Mouse (Mus musculus): ENCODE measurements at regions not wholly inside any gene's neighbourhood (a gene's known extent, or its start where the extent isn't known, plus 50 kb on each side); places are given as distances from the start of the nearest gene placed in this dataset.

DNA sequence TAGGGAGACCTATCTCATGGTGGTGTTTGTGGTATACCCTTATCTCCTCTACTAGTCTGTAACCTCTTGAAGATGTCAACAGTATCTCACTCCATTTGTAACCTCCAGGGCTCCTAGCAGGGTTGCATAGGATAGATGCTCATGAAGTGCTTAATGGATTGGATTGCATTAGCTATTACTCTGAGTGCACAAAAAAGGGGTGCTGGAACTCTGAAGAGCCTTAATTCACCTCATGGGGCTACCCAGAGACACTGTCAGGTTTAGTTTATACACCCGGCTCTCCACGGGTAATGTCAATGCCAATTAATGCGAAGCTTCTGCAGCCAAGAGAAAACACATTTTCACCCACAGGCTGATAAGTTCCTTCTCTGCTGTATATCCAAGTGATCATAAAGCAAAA is 364.3 kb upstream of the Tmpo start:
- Histone ChIP-seq H3K4me1 (ENCODE audit: control insufficient read depth, insufficient read depth, insufficient read length, low read length) (no peaks in the 10 kb centered on the region), H3K4me3 (ENCODE audit: insufficient read depth, low read depth, low read length) (no peak overlapping the region), H3K27ac (replicated peaks; ENCODE audit: low read depth, low read length) (no peak overlapping the region)

DNA sequence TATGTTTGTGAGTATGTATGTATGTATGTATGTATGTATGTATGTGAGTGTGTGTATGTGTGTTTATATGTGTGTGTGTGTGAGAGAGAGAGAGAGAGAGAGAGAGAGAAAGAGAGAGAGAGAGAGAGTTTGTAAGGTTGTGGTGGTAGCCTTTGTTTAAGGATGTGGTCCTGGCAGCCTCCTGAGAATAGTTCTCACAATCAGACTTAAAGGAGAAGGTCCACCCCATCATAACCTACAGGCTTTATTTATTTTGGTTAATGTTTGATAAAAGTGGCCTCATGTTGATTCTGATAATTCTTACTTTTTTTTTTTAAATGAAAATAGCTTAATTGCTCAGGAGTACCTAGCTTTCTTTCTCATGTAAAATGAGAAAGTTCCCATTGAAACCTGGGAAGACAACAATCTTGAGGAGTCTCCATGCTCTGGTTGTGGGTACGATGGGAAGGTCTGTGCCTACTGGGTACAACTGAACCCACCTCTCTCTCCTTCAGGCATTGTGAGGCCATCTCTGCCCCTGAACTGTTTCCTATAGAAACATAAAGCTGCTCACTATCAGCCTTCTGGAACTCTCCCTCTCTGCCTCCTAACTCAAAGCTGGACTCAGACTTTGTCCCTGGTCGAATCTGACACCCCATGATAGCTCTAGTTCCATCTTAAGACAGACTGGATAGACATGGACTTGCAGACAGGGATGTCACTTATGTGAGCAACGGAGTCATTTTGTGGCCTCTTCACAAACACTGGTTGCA is 362.2 kb upstream of the Tmpo start:
- H3K27ac ChIP-seq (replicated peaks; ENCODE audit: low read depth, low read length) = no peak overlapping the region
- no peaks in the 10 kb centered on the region for H3K4me1 ChIP-seq (ENCODE audit: control insufficient read depth, insufficient read depth, insufficient read length, low read length)
- no peak overlapping the region for H3K4me3 ChIP-seq (ENCODE audit: insufficient read depth, low read depth, low read length)

DNA sequence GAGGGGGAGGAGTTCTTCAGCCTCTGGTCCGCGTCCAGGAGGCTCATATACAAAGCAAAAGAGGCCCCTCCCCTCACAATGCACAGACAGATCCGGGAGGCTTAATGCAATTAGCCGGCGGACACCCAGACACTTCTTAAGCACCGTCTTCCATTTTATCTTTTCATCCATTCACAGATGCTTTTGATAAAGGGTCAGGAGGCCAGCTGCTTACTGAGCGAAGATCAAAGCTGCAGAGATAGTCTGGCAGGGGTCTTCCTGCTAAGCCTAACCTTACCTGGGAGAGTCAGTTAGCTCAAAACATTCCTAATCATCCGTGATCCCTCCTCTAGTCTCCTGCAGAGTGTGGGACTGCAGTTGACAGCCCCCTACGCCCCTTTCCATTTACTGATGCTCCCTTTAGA is 361.1 kb upstream of the Tmpo start:
- Histone ChIP-seq H3K4me1 (ENCODE audit: control insufficient read depth, insufficient read depth, insufficient read length, low read length) (no peaks in the 10 kb centered on the region), H3K27ac (replicated peaks; ENCODE audit: low read depth, low read length) (no peak overlapping the region), H3K4me3 (ENCODE audit: insufficient read depth, low read depth, low read length) (no peak overlapping the region)

DNA sequence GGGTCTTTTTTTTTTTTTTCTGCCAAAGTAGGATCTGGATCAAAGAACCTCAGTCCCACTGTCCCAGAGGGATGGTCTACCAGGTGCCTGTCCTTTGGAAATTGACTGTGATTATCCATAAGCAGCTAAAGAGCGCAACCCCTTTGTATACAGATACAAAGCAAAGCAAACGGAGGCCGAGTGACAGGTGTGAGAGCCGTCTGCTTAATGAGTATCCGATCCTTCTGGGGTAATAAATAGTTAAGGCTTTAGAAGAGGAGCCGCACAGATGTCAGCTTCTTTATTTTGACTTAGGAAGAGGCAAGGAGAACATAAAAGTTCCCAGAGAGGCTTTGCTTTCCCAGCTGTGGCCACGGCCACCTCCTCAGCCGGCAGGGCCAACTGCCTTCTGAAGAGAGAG is 356.1 kb upstream of the Tmpo start:
- no peaks in the 10 kb centered on the region for H3K4me1 ChIP-seq (ENCODE audit: control insufficient read depth, insufficient read depth, insufficient read length, low read length)
- H3K27ac ChIP-seq (replicated peaks; ENCODE audit: low read depth, low read length) = no peak overlapping the region
- no peak overlapping the region for H3K4me3 ChIP-seq (ENCODE audit: insufficient read depth, low read depth, low read length)

DNA sequence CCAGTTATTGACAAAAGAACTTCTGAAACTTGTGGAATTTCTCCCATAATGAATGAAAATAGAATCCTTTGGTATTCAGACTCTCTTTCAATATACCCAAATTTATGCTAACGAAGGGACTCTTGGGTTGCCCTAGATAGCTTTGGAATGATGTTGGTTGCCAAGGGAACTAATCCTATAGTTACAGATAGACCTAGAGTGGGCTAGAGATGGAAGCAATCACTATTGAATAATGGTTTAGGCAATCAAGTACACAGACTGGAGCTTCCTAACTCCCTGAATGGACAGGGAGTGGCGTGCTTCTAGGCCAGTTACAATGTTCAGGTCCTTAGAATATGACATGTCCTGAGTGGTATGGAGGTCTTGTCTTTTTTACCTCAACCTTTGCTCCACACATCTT is 354.3 kb upstream of the Tmpo start:
- Histone ChIP-seq H3K27ac (replicated peaks; ENCODE audit: low read depth, low read length) (no peak overlapping the region), H3K4me1 (ENCODE audit: control insufficient read depth, insufficient read depth, insufficient read length, low read length) (no peaks in the 10 kb centered on the region), H3K4me3 (ENCODE audit: insufficient read depth, low read depth, low read length) (no peak overlapping the region)

DNA sequence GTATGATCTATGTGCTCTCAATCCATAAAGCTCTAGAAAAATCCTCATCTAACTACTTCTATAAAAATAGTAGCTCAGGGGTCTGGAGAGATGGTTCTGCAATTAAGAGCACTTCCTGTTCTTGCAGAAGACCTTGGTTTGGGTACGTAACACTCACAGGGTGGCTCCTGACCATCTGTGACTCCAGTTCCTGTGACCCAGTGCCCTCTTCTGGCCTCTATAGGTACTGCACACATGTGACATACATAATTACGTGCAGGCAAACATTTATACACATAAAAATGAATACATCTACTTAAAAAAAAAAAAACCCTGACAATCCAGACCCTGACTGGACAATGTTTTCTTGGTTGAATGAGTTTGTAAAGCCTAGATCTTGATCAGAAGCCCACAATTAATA is 347.2 kb upstream of the Tmpo start:
- H3K27ac ChIP-seq (replicated peaks; ENCODE audit: low read depth, low read length) = no peak overlapping the region
- H3K4me3 ChIP-seq (ENCODE audit: insufficient read depth, low read depth, low read length) = no peak overlapping the region
- H3K4me1 ChIP-seq (ENCODE audit: control insufficient read depth, insufficient read depth, insufficient read length, low read length) = no peaks in the 10 kb centered on the region

DNA sequence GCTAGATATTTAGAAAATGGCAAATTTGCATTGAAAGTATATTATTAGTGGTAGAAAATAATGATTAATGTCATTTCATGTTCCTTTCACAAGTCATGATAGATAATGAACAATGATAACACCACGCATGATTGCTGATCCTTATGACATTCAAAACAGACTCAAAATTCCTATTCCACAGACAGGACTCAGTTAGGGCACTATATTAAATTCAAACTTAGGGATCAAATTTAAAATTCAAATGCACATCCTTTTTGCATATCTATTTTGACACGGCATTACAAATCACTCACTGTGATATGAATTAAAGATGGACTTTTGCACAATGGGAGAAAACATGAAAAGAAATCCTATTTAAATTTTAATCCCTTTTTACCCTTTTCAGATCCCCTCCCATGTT is 340.1 kb upstream of the Tmpo start:
- Histone ChIP-seq H3K4me3 (ENCODE audit: insufficient read depth, low read depth, low read length) (no peak overlapping the region), H3K4me1 (ENCODE audit: control insufficient read depth, insufficient read depth, insufficient read length, low read length) (no peaks in the 10 kb centered on the region), H3K27ac (replicated peaks; ENCODE audit: low read depth, low read length) (no peak overlapping the region)

DNA sequence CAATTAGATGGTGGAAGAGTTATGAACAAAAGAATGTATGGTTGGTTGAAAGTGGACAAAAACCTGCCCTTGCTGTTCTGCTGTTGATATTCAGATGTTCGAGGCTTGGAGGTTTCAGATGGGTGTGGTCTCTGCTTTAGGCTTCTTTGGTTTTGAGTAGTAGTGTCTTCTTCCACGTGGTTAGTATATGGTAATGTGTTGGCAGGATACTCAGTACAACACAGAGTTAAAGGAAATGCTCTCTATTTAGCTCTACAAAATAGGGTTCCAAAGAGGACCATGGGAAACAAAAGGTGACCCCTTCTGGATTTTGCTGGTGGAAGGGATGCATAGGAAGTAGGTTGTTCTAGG is 333.9 kb upstream of the Tmpo start:
- Histone ChIP-seq H3K27ac (replicated peaks; ENCODE audit: low read depth, low read length) (no peak overlapping the region), H3K4me3 (ENCODE audit: insufficient read depth, low read depth, low read length) (no peak overlapping the region), H3K4me1 (ENCODE audit: control insufficient read depth, insufficient read depth, insufficient read length, low read length) (no peaks in the 10 kb centered on the region)

DNA sequence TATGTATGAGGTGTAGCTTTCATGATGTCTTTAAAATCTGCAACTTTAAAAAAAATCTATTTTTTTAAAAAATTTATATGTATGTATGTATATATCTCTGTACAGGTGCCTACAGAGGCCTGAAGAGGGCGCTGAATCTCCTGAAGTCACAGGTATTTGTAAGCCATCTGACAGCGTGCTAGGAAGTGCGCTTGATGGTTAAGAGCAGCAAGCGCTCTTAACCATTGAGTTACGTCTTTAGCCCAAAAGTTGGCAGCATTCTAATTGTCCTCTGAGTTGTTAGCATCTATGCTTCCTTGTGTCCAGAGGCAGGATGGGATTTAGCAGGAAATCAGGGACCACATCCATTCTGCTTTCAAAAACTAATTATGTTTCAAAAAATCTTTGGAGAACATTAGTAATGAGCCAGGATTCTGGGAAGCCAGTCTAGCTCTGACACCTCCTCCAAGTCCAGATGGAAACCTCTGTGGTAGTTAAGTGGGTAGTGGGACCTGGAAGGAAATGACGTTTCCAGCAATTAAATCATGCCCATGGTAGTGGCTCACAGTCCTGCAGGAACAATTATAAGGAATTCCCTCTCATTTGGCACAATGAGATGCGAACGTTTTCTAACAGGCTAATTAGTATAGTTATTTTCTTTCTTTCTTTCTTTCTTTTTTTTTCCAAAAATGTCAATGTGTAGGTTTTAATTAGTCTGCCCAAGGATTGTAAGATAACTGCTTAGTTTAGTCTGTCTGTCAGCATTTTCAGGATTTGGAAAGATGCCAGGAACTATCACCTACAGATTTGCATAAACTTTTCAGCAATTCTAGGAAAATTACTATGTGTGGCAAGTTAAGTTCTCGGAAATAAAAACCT is 333.3 kb upstream of the Tmpo start:
- Histone ChIP-seq H3K4me3 (ENCODE audit: insufficient read depth, low read depth, low read length) (no peak overlapping the region), H3K27ac (replicated peaks; ENCODE audit: low read depth, low read length) (no peak overlapping the region), H3K4me1 (ENCODE audit: control insufficient read depth, insufficient read depth, insufficient read length, low read length) (no peaks in the 10 kb centered on the region)

DNA sequence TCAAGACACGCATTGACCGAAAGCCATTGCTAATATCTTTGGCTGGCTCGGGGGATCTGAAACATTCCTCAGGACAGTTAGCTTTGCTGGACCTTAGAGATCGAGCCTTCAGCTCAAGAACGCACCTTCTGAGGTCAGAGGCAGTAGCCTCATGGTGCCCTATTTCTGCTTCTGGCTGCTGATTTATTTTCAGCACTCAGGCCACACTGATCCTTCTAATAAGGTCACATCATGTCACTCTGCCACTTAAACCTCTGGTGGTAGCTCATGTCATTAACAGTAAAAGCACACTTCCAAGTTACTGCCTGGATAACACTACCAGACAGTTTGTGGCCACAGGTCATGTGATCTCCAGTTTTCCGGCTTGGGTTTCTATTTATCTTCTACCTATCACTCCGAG is 325.9 kb upstream of the Tmpo start:
- no peak overlapping the region for H3K27ac ChIP-seq (replicated peaks; ENCODE audit: low read depth, low read length)
- no peak overlapping the region for H3K4me3 ChIP-seq (ENCODE audit: insufficient read depth, low read depth, low read length)
- no peaks in the 10 kb centered on the region for H3K4me1 ChIP-seq (ENCODE audit: control insufficient read depth, insufficient read depth, insufficient read length, low read length)

DNA sequence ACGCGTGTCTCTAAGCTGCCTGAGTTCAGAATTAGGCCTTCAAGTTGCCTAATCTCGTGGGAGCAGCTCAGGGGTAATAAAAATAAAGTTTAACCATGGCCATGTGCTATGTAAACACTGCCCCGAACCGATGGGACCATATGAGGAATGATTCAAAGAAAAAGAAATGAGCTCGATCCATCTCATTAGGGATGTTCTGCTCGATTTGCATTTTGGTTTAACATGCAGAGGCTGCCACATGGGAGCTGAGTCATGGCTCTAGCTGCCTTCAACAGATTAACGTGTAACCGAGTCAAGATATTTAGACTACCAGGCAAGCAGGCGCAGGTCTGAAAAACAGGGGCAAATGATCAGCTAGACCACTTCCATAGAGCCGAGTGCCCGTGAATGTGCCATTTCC is 323.8 kb upstream of the Tmpo start:
- no peak overlapping the region for H3K4me3 ChIP-seq (ENCODE audit: insufficient read depth, low read depth, low read length)
- H3K27ac ChIP-seq (replicated peaks; ENCODE audit: low read depth, low read length) = no peak overlapping the region
- no peaks in the 10 kb centered on the region for H3K4me1 ChIP-seq (ENCODE audit: control insufficient read depth, insufficient read depth, insufficient read length, low read length)

DNA sequence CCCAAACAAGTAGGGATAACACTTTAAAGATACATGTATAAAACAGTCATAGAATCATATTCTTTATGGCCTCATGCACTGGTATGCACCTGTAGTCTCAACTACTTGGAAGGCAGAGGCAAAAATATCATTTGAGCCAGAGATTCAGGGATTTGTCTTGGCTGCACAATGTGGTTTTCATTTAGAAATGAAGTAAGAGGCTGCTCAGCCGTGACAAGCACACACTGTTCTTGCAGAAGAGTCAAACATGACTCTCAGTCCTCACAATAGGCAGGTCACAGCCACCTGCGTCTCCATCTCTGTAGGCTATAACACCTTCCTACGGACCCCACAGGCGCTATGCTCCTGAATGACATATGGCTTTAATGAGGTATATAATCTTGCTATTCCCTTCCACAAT is 317.4 kb upstream of the Tmpo start:
- H3K4me3 ChIP-seq (ENCODE audit: insufficient read depth, low read depth, low read length) = no peak overlapping the region
- H3K27ac ChIP-seq (replicated peaks; ENCODE audit: low read depth, low read length) = no peak overlapping the region
- no peaks in the 10 kb centered on the region for H3K4me1 ChIP-seq (ENCODE audit: control insufficient read depth, insufficient read depth, insufficient read length, low read length)

DNA sequence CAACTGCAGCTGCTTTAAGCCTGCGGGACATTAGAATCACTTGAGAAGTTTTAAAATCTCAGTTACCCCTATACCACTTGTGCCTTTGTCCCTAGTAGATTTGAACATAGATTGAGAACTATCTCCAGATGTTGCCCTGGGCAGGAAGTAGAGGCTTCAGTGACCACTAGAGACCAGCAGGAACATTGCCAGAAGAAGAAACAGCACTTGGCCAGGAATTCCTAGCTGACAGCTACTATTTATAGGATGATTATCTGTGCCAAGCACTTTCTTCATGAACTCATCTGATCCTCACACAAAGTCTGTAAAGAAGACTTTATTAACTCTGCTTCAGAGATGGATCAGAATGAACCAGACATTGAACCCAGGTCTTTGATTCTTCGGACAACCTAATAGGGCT is 283.6 kb upstream of the Tmpo start:
- Histone ChIP-seq H3K4me3 (ENCODE audit: insufficient read depth, low read depth, low read length) (no peak overlapping the region), H3K4me1 (ENCODE audit: control insufficient read depth, insufficient read depth, insufficient read length, low read length) (no peaks in the 10 kb centered on the region), H3K27ac (replicated peaks; ENCODE audit: low read depth, low read length) (no peak overlapping the region)

DNA sequence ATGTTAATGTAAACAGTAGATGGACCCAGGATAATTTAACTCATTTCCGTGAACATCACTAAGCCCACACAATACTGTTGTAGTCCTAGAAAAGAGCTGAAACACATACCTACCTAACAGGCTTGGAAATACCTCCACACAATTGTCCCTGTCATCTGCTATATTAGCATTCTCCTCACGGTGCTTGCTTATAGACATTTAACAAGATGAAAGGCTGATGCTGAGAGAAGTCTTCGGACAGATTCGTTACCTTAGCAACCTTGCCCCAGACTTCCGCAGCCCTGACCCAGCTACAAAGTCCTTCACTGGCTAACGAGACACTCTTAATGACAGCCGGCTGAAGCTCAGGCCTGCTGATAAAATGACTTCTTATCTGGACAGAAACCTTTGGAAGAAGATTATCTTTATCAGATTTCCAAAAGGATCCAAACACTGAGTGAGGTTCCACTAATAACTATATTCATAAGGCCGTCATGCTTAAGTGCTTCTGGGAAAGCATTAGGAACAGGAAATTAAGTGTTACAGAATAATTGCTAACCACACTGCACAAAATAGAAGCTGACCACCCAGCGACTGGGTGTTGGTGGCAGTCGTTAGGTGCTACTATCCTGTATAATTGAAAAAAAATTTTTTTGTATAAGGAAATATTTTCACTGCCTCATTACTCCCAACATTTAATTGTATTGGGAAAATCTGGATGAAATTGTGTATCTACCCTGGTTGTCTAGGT is 267.0 kb upstream of the Tmpo start:
- Histone ChIP-seq H3K27ac (replicated peaks; ENCODE audit: low read depth, low read length) (no peak overlapping the region), H3K4me1 (ENCODE audit: control insufficient read depth, insufficient read depth, insufficient read length, low read length) (no peaks in the 10 kb centered on the region), H3K4me3 (ENCODE audit: insufficient read depth, low read depth, low read length) (no peak overlapping the region)

DNA sequence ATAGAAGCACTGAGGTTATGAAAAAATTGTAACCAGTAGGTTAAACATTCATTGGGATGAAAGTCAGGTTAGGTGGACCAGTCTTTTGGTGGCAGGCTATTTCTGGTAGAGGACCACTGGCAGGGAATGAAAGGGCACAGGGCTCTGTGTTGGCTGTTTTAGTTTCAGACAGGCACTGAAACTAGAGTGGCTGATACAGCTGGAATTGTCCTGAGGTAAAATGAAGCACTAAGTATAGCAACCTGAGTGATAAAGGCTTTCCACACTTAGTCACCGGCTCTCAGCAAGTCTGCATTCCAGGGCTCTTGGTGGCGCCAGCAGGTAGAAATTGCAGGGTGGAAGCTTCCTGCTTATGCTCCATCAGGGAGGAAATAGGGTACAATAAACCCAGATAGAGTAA is 262.2 kb upstream of the Tmpo start:
- Histone ChIP-seq H3K4me3 (ENCODE audit: insufficient read depth, low read depth, low read length) (no peak overlapping the region), H3K27ac (replicated peaks; ENCODE audit: low read depth, low read length) (no peak overlapping the region), H3K4me1 (ENCODE audit: control insufficient read depth, insufficient read depth, insufficient read length, low read length) (no peaks in the 10 kb centered on the region)
